Mouse (Mus musculus): ENCODE results near the gene 4933402D24Rik.

The 4933402D24Rik gene

GRCm38 (mm10) chr1:63769167-63769566 is at the start of gene 4933402D24Rik:
Gene 4933402D24Rik, minus strand, starts transcription at chr1:63769267.
- no peak for DNase-seq (ENCODE audit: low spot score in 2 of 2)

GRCm38 (mm10) chr1:63808584-63808983 is 39.5 kb upstream of the 4933402D24Rik start:
- DNase-seq (ENCODE audit: low spot score in 2 of 2), result no peak

GRCm38 (mm10) chr1:63805095-63805494 is 36.0 kb upstream of the 4933402D24Rik start:
- DNase-seq (ENCODE audit: low spot score in 2 of 2), result no peak

GRCm38 (mm10) chr1:63794326-63794725 is 25.3 kb upstream of the 4933402D24Rik start:
- DNase-seq (ENCODE audit: low spot score in 2 of 2), result peak in 1 of 2 experiments; percentile 7

- no peak for DNase-seq (ENCODE audit: low spot score in 2 of 2)
These were observed 8.0 kb upstream of the 4933402D24Rik start for GRCm38 (mm10) chr1:63776902-63777630.

GRCm38 (mm10) chr1:63776396-63776795 is 7.3 kb upstream of the 4933402D24Rik start:
- DNase-seq (ENCODE audit: low spot score in 2 of 2), result no peak

GRCm38 (mm10) chr1:63770309-63770708 is 1.2 kb upstream of the 4933402D24Rik start:
- no peak for DNase-seq (ENCODE audit: low spot score in 2 of 2)

- DNase-seq (ENCODE audit: low spot score in 2 of 2), result no peak
These were observed 955 bp downstream of the 4933402D24Rik start for GRCm38 (mm10) chr1:63768112-63768511.

- DNase-seq (ENCODE audit: low spot score in 2 of 2), result no peak
These were observed 4.7 kb downstream of the 4933402D24Rik start for GRCm38 (mm10) chr1:63764395-63764794.

- DNase-seq (ENCODE audit: low spot score in 2 of 2), result no peak
These were observed 5.1 kb downstream of the 4933402D24Rik start for GRCm38 (mm10) chr1:63763881-63764386.

GRCm38 (mm10) chr1:63763212-63763694 is 5.8 kb downstream of the 4933402D24Rik start:
- DNase-seq (ENCODE audit: low spot score in 2 of 2), result peak in 1 of 2 experiments; percentile 3

GRCm38 (mm10) chr1:63756005-63756404 is 13.1 kb downstream of the 4933402D24Rik start:
- no peak for DNase-seq (ENCODE audit: low spot score in 2 of 2)

GRCm38 (mm10) chr1:63730240-63730771 is 38.8 kb downstream of the 4933402D24Rik start, which contains the start of the genes Mdh1b and Fastkd2:
Gene Mdh1b, minus strand, starts transcription at chr1:63730318.
Gene Fastkd2, plus strand, starts transcription at chr1:63730614.
- peak; percentile 86 to 87 for DNase-seq (ENCODE audit: low spot score in 2 of 2)

- no peak for DNase-seq (ENCODE audit: low spot score in 2 of 2)
These were observed 39.3 kb downstream of the 4933402D24Rik start for GRCm38 (mm10) chr1:63729796-63730195.

- DNase-seq (ENCODE audit: low spot score in 2 of 2), result no peak
These were observed 48.9 kb downstream of the 4933402D24Rik start for GRCm38 (mm10) chr1:63720161-63720560.

GRCm38 (mm10) chr1:63708876-63709275 is 60.2 kb downstream of the 4933402D24Rik start:
- no peak for DNase-seq (ENCODE audit: low spot score in 2 of 2)

- no peak for DNase-seq (ENCODE audit: low spot score in 2 of 2)
These were observed 63.3 kb downstream of the 4933402D24Rik start for GRCm38 (mm10) chr1:63705733-63706132.

Data from urinary bladder, postnatal 36 days (tissue).